Mouse (Mus musculus): Measurements from ENCODE around the gene Fam81a. TPM values are rescaled to one million over a fixed set of nuclear protein-coding genes. Genes with fewer than 3 reads are reported as not detected.

Gene Fam81a
- polyA plus RNA-seq, 1 experiment from 2014 or later: 1.9 TPM

DNA sequence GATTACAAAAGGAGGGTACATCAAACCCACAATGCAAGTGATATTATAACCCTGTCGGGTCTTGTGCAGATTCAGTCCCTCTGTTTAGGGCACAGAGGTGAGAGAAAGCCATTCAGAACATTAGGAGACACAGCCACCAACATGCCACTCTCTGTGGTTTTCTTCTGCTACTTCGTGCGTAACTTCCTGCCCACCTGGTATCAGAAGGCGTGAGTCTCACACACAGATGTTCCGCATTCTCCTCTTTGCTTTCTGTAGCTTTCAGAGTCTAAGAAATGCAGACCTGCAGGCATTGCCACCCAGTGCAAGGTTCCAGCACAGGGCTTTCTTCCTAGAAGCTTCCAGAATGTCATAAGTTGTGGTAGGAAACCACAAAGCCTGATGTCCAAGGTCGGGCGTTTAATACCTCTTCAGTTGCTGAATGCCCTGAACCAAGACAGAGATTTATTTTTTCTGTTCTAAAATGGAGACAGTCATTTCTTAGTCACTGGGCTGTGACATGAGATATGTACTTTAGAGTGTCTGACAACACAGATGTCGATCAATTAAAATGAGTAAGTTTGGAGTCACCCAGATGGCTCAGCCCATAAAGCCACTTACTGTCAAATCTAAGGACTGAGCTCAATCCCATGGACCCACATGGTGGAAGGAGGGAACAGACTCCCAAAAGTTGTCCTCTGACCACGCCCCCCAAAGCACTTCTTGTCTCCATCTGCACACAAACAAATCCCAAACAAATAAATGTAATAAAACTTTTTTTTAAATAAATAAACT is 62.1 kb downstream of the Fam81a start:
- Histone ChIP-seq H3K4me3 (no peak overlapping the region), H3K27me3 (replicated peaks; ENCODE audit: low read depth, poor library complexity, severe bottlenecking) (no peaks in the 10 kb centered on the region), H3K36me3 (replicated peaks) (no peaks in the 10 kb centered on the region), H3K4me1 (peaks cover 6% of the 10 kb centered on the region), H3K9me3 (no peaks in the 10 kb centered on the region), H3K27ac (replicated peaks) (no peak overlapping the region)
- WGBS: 90% methylated on average over 9 of the region's 9 CpGs
- no peak for DNase-seq (ENCODE audit: low spot score)

DNA sequence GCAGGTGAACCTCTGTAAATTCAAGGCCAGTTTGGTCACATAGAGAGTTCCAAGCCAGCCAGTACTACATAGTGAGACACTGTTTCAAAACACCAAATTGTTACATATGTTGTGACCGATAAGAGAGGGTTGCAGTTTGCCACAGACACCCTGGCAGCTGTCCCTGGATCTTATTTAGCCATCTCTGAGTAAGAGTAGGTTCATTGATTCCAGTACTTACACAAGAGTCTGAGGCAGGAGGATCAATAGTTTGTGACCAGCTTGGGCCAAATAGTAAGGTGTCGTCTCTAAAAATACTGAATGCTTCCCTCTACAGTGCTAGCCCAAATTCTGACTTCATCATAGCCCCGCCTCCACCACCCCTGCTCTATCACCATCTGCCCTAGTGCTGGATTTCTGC is 64.3 kb downstream of the Fam81a start:
- Histone ChIP-seq H3K4me3 (no peak overlapping the region), H3K4me1 (peaks cover 10% of the 10 kb centered on the region), H3K27me3 (replicated peaks; ENCODE audit: low read depth, poor library complexity, severe bottlenecking) (no peaks in the 10 kb centered on the region), H3K9me3 (no peaks in the 10 kb centered on the region), H3K27ac (replicated peaks) (no peak overlapping the region), H3K36me3 (replicated peaks) (no peaks in the 10 kb centered on the region)
- WGBS: 88% methylated on average over 3 of the region's 3 CpGs
- no peak for DNase-seq (ENCODE audit: low spot score)

DNA sequence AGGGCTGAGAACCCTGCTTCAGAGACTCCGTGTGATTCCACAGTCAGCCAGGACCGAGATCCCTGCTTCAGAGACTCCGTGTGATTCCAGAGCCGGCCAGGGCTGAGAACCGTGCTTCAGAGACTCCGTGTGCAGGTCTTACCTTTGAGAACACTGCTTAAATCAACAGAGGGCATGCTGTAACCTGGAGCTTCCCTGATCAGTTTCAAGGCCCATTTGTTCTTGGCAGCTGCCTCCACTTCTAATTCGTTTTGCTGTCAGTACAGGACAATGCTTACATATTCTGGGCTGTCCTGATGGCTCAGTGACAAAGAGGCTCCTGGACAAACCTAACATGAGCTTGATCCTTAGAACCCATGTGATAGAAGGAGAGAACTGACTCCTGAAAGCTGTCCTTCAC is 65.2 kb downstream of the Fam81a start:
- H3K27ac ChIP-seq (replicated peaks): no peak overlapping the region
- no peaks in the 10 kb centered on the region for H3K36me3 ChIP-seq (replicated peaks)
- no peak for DNase-seq (ENCODE audit: low spot score)
- H3K4me3 ChIP-seq: no peak overlapping the region
- no peaks in the 10 kb centered on the region for H3K9me3 ChIP-seq
- WGBS: 73% methylated on average over 7 of the region's 7 CpGs
- no peaks in the 10 kb centered on the region for H3K27me3 ChIP-seq (replicated peaks; ENCODE audit: low read depth, poor library complexity, severe bottlenecking)
- H3K4me1 ChIP-seq: peaks cover 4% of the 10 kb centered on the region; the same call in 1 of the 2 replicates

DNA sequence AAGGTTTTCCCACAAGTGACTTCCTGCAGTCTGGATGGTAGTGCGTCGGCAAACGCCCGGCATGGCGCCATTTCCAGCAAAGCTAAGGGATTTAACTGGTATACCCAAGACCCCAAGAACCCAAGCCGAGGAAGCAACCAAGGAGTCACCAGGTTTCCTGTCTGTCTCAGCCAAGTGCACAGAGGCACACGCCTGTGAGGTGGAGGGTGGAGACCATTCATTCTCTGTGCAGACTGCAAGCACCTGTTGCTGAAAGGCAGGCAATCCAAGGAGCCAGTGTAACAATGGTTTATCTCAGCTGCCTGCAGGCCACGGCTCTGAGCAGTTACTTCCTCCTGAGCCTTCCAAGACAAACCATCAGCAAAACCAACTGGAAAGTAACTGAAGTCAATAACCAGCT is 70.0 kb downstream of the Fam81a start:
- WGBS: 84% methylated on average over 8 of the region's 8 CpGs
- no peak for DNase-seq (ENCODE audit: low spot score)
- no peaks in the 10 kb centered on the region for H3K36me3 ChIP-seq (replicated peaks)
- peaks cover 3% of the 10 kb centered on the region; the same call in 1 of the 2 replicates for H3K4me1 ChIP-seq
- no peaks in the 10 kb centered on the region for H3K27me3 ChIP-seq (replicated peaks; ENCODE audit: low read depth, poor library complexity, severe bottlenecking)
- no peak overlapping the region for H3K4me3 ChIP-seq
- no peaks in the 10 kb centered on the region for H3K9me3 ChIP-seq
- no peak overlapping the region for H3K27ac ChIP-seq (replicated peaks)

DNA sequence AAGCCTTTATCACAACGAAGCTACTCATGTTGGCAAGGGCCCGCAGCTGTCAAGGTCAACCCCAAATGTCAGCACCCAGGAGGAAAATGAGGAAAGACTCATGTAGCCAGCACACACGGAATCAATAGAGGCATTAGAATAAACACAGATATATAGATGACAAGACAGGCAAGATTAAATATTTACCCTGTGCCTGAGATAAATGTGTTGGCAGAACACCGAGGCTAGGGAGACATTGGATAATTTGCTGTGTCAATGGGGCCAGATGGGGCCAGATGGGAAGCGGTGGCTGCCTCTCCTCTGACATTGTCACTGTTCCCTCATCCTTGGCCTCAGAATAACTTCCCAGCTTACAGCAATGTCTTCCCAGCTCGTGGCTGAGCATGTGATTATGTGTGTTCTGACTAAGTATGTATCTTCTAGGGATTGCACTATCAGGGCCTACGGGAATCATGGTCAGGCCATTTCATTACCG is 72.4 kb downstream of the Fam81a start:
- 75% methylated on average over 8 of the region's 8 CpGs for WGBS

DNA sequence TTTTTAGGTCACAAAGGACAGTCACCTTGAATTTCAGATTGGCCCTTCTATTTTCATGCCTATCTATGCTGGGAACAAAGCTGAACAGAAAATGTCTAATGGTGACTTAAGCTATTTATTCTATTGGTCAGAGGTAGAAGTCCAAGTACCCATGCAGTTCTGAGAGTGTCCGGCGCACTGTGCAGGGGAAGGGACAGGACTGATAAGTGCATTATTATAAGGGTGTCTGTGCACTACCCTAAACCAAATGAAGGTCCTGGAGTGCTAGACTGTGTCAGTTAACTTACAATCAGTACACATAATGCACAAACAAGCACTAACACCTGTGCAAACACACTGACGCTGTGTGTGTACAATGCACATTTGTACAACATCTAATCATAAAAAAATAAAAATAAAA is 74.9 kb downstream of the Fam81a start:
- H3K27me3 ChIP-seq (replicated peaks; ENCODE audit: low read depth, poor library complexity, severe bottlenecking): no peaks in the 10 kb centered on the region
- H3K4me1 ChIP-seq: no peaks in the 10 kb centered on the region
- H3K27ac ChIP-seq (replicated peaks): no peak overlapping the region
- DNase-seq (ENCODE audit: low spot score): no peak
- H3K4me3 ChIP-seq: no peak overlapping the region
- no peaks in the 10 kb centered on the region for H3K36me3 ChIP-seq (replicated peaks)
- 89% methylated on average over 3 of the region's 3 CpGs for WGBS
- H3K9me3 ChIP-seq: no peaks in the 10 kb centered on the region

More for the DNA sequence above, 72.4 kb downstream of the Fam81a start:
- no peaks in the 10 kb centered on the region for H3K27me3 ChIP-seq (replicated peaks; ENCODE audit: low read depth, poor library complexity, severe bottlenecking)
- no peaks in the 10 kb centered on the region for H3K9me3 ChIP-seq
- no peaks in the 10 kb centered on the region for H3K36me3 ChIP-seq (replicated peaks)
- H3K27ac ChIP-seq (replicated peaks): no peak overlapping the region
- H3K4me3 ChIP-seq: no peak overlapping the region
- no peak for DNase-seq (ENCODE audit: low spot score)
- H3K4me1 ChIP-seq: peaks cover 2% of the 10 kb centered on the region; the same call in 1 of the 2 replicates

DNA sequence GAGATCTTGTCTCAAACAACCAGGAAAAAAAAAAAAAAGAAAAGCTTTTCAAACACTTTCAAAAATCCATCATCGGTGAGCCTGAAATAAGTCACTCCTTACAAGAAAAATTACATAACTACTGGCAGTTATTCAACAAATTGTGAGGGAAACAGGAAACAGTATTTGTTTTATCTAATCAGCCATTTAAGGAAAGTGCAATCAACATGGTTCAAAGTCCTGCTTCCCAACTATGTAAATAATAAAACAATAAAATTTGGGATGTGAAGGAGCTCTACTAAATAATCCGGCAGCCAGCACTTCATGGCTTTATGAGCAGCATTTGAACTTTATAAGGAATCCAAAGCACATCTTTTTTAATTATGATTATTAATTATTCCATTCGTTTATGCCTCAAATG is 80.3 kb downstream of the Fam81a start:
- Histone ChIP-seq H3K4me3 (no peak overlapping the region), H3K27ac (replicated peaks) (no peak overlapping the region), H3K9me3 (no peaks in the 10 kb centered on the region), H3K36me3 (replicated peaks) (no peaks in the 10 kb centered on the region), H3K27me3 (replicated peaks; ENCODE audit: low read depth, poor library complexity, severe bottlenecking) (no peaks in the 10 kb centered on the region), H3K4me1 (no peaks in the 10 kb centered on the region)
- 90% methylated on average over 3 of the region's 3 CpGs for WGBS
- no peak for DNase-seq (ENCODE audit: low spot score)

DNA sequence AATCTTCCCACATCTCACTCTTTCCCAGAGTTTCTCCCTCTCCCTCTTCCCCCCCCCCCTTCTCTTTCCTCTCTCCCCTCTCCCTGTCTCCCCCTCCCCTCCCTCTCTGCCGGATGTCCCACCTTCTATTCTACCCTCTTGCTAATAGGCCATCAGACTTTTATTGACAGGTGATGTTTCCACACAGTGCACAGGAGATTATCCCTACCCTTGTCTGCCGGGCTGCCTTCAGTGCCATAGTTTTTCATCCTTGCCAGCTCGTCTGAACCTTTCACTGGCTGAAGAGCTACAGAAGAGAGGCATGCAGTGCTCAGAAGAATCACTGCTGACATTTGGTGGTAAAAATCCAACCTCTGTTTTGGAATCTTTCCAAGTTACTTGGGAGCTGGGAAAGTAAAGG is 88.9 kb downstream of the Fam81a start:
- DNase-seq (ENCODE audit: low spot score): no peak
- Histone ChIP-seq H3K36me3 (replicated peaks) (no peaks in the 10 kb centered on the region), H3K27ac (replicated peaks) (no peak overlapping the region), H3K4me1 (peaks cover 21% of the 10 kb centered on the region), H3K4me3 (no peak overlapping the region), H3K27me3 (replicated peaks; ENCODE audit: low read depth, poor library complexity, severe bottlenecking) (no peaks in the 10 kb centered on the region), H3K9me3 (no peaks in the 10 kb centered on the region)
- 61% methylated on average over 3 of the region's 3 CpGs for WGBS

DNA sequence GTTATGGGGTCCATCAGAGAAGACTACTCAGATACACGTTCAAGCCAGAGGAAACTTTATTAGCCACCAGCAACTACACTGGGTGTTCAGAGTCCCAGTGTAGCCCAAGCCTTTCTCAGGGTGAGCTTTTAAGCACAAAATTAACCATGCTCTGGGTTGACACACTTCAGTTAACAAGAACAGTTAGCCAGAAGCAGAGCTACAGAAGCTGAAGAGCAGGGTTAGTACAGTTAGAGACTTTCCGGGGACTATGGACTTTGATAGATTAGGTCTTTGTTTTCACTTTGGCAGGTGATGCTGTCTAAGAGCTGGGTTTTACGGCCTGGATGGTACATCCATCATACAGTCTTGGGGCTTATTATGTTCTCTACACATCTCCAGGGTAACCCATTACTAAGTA is 89.6 kb downstream of the Fam81a start:
- Histone ChIP-seq H3K9me3 (no peaks in the 10 kb centered on the region), H3K27me3 (replicated peaks; ENCODE audit: low read depth, poor library complexity, severe bottlenecking) (no peaks in the 10 kb centered on the region), H3K4me3 (no peak overlapping the region), H3K4me1 (peaks cover 28% of the 10 kb centered on the region), H3K27ac (replicated peaks) (no peak overlapping the region), H3K36me3 (replicated peaks) (no peaks in the 10 kb centered on the region)
- 85% methylated on average over 3 of the region's 3 CpGs for WGBS
- DNase-seq (ENCODE audit: low spot score): no peak

DNA sequence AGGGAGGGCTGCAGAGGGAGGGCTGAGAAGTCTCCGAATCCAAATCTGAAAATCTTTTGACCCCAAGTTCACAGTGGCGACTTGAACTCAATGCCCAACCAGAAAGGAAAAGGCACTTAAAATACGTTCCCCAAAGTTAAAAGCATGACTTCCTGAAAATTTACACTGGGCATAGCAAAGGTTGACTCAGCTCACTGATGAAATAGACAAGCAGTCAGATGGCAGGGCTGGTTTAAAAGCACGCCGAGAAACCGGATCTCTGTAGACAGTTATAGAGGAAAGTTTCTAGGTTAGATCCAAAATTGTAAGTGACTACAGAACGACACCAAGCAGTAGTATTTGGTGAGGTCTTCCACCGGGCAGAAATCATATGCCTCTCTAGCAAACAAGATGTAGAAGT is 92.5 kb downstream of the Fam81a start:
- no peak for DNase-seq (ENCODE audit: low spot score)
- H3K27me3 ChIP-seq (replicated peaks; ENCODE audit: low read depth, poor library complexity, severe bottlenecking): no peaks in the 10 kb centered on the region
- no peak overlapping the region for H3K4me3 ChIP-seq
- WGBS: 41% methylated on average over 8 of the region's 8 CpGs
- no peaks in the 10 kb centered on the region for H3K36me3 ChIP-seq (replicated peaks)
- peak overlapping the region; percentile 55; the same call in 1 of the 2 replicates for H3K27ac ChIP-seq (replicated peaks)
- peaks cover 30% of the 10 kb centered on the region for H3K4me1 ChIP-seq
- no peaks in the 10 kb centered on the region for H3K9me3 ChIP-seq

DNA sequence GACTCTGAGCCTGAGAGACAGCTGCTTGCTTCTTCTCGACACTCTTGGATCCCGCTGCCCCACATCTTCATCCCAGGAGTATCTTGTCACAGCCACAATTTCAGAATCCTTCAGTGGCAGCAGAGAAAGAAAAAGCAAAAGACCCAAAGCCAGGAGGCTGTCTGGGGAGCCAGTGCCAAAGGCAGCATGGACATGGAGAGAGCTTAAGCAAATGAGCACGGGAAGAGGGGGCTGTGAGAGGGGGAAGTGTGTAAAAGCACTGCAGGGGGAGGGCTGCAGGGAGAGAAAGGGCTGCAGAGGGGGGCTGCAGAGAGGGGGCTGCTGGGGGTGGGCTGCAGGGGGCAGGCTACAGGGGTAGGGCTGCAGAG is 93.0 kb downstream of the Fam81a start:
- peak; percentile 27 for DNase-seq (ENCODE audit: low spot score)
- Histone ChIP-seq H3K27ac (replicated peaks) (peak overlapping the region; percentile 55), H3K9me3 (no peaks in the 10 kb centered on the region), H3K4me1 (peaks cover 30% of the 10 kb centered on the region), H3K4me3 (no peak overlapping the region), H3K36me3 (replicated peaks) (no peaks in the 10 kb centered on the region), H3K27me3 (replicated peaks; ENCODE audit: low read depth, poor library complexity, severe bottlenecking) (no peaks in the 10 kb centered on the region)
- WGBS: 26% methylated on average over 3 of the region's 3 CpGs

DNA sequence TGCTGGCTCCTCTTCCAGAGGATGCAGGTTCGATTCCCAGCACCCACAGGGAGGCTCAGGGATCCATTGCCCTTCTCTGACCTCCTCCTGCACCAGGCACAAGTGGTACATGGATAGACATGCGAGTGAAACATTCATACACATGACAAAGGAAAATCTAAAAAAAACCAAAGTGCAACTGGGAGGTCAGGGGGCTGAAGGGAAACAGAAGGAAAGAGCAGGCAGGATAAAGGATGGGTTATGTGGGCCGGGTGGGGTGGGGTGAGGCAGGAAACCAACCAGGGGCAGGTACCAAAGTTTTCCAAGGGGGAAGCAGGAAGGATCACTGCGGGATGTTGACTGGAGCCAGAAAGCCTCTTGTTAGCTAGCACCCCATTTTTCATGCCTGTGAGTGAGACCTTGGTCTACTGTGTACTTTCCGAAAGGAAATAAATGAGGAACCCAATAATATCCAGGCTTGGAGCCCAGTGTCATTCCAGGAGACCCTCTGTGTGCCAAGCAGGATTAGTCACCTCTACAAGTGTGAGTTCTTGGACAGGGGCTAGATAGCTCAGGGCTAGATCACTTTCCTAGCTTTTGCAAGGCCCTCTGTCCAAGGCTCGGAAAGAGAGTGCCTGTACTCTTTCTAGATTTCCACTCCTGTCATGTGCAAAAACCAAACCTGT is 93.5 kb downstream of the Fam81a start:
- Histone ChIP-seq H3K36me3 (replicated peaks) (no peaks in the 10 kb centered on the region), H3K27me3 (replicated peaks; ENCODE audit: low read depth, poor library complexity, severe bottlenecking) (no peaks in the 10 kb centered on the region), H3K4me3 (0 out of 2 replicates have a peak overlapping the region, but pooled peaks have one; percentile 15), H3K4me1 (peaks cover 30% of the 10 kb centered on the region), H3K27ac (replicated peaks) (peak overlapping the region; percentile 55), H3K9me3 (no peaks in the 10 kb centered on the region)
- 56% methylated on average over 6 of the region's 6 CpGs for WGBS
- DNase-seq (ENCODE audit: low spot score): no peak

DNA sequence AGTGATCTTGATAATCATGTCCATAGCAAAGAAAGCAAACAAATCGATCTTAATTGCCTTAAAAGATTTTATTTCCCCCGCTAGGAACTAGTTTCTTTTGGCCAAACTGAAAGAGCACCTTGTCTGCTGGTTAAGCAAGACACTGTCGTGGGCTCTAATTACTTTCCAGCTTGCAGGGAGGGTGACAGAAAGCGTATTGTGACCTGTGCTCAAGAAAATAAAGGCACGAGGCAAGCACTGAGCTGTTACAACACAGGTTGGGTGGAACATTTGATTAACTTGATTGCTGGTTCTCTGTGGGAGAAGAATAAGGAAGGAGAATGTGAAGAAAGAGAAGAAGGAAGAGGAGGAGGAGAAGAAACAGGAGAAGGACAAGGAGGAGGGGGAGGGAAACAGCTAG is 94.1 kb downstream of the Fam81a start:
- 0 out of 2 replicates have a peak overlapping the region, but pooled peaks have one; percentile 15 for H3K4me3 ChIP-seq
- no peaks in the 10 kb centered on the region for H3K9me3 ChIP-seq
- WGBS: 34% methylated on average over 5 of the region's 5 CpGs
- H3K27ac ChIP-seq (replicated peaks): peak overlapping the region; percentile 55
- H3K27me3 ChIP-seq (replicated peaks; ENCODE audit: low read depth, poor library complexity, severe bottlenecking): no peaks in the 10 kb centered on the region
- H3K36me3 ChIP-seq (replicated peaks): no peaks in the 10 kb centered on the region
- peaks cover 30% of the 10 kb centered on the region for H3K4me1 ChIP-seq
- no peak for DNase-seq (ENCODE audit: low spot score)
